Mouse (Mus musculus): ENCODE data around the gene Aldh3a2. TPM values are rescaled to one million over a fixed set of nuclear protein-coding genes. Genes with fewer than 3 reads are reported as not detected.

Gene Aldh3a2
- total RNA-seq, 1 experiment, result 24.4 TPM

- in situ Hi-C loops (cut with MboI; ENCODE audit: low sequenced_read_pairs in 2 of 2, unreplicated experiment in 2 of 2), result no loop called here
Observed at GRCm38 (mm10) chr11:61277937-61278336, 10.7 kb upstream of the Aldh3a2 start.

DNA sequence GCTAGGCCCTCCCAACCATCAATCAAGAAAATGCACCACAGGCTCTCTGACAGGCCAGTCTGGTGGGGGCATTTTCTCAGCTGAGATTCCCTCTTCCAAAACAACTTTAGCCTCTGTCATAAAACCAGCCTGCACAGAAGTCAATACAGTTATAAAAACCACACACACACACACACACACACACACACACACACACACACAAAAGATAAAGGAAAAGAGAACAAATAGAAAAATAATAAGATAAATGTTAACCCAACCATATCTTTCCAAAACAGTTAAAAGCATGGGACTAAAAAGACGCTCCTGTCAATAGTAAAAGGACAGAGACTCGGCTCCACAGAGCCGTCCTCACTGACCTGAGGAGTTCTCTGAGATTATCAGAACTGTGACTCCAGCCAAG, 9.2 kb upstream of the Aldh3a2 start:
- H3K36me3 ChIP-seq (ENCODE audit: control insufficient read depth, insufficient read depth, low read length, poor library complexity, severe bottlenecking), result no peaks in the 10 kb centered on the region
- no peaks in the 10 kb centered on the region for H3K9me3 ChIP-seq (ENCODE audit: control insufficient read depth, insufficient read depth, low read depth, low read length)
- in situ Hi-C loops (cut with MboI; ENCODE audit: low sequenced_read_pairs in 2 of 2, unreplicated experiment in 2 of 2), result no loop called here
- DNase-seq (ENCODE audit: low read depth, low spot score), result no peak
- H3K4me3 ChIP-seq (ENCODE audit: insufficient read depth in 1 of 2, low read depth in 1 of 2, low read length in 2 of 2, poor library complexity in 1 of 2, severe bottlenecking in 1 of 2), result no peak overlapping the region
- no peak overlapping the region for H3K9ac ChIP-seq (ENCODE audit: insufficient read depth, low read depth, low read length, poor library complexity, severe bottlenecking)
- no peak for TF ChIP-seq ZC3H11A (IDR thresholded peaks at IDR 0.05; ENCODE audit: borderline replicate concordance, low read depth, low read length)
- TF ChIP-seq HCFC1 (IDR thresholded peaks at IDR 0.05; ENCODE audit: borderline replicate concordance, insufficient read depth, low read length), result no peak
- no peak for TF ChIP-seq ZNF384 (IDR thresholded peaks at IDR 0.05; ENCODE audit: low read depth, low read length)
- no peak for TF ChIP-seq MAFK (IDR thresholded peaks at IDR 0.05; ENCODE audit: insufficient read depth, low read depth, low read length)
- no peak for TF ChIP-seq CHD2 (IDR thresholded peaks at IDR 0.05; ENCODE audit: low read depth, low read length)
- H3K27ac ChIP-seq (ENCODE audit: insufficient read depth, low read depth, low read length, poor library complexity, severe bottlenecking), result no peak overlapping the region
- no peaks in the 10 kb centered on the region for H3K4me1 ChIP-seq (ENCODE audit: control insufficient read depth in 2 of 2, insufficient read depth in 2 of 2, low read length in 2 of 2, poor library complexity in 1 of 2)

More at GRCm38 (mm10) chr11:61277937-61278336, 10.7 kb upstream of the Aldh3a2 start:
- Histone ChIP-seq H3K27ac (ENCODE audit: insufficient read depth, low read depth, low read length, poor library complexity, severe bottlenecking) (no peak overlapping the region), H3K4me1 (ENCODE audit: control insufficient read depth in 2 of 2, insufficient read depth in 2 of 2, low read length in 2 of 2, poor library complexity in 1 of 2) (no peaks in the 10 kb centered on the region), H3K36me3 (ENCODE audit: control insufficient read depth, insufficient read depth, low read length, poor library complexity, severe bottlenecking) (no peaks in the 10 kb centered on the region), H3K9me3 (ENCODE audit: control insufficient read depth, insufficient read depth, low read depth, low read length) (no peaks in the 10 kb centered on the region), H3K4me3 (ENCODE audit: insufficient read depth in 1 of 2, low read depth in 1 of 2, low read length in 2 of 2, poor library complexity in 1 of 2, severe bottlenecking in 1 of 2) (no peak overlapping the region), H3K9ac (ENCODE audit: insufficient read depth, low read depth, low read length, poor library complexity, severe bottlenecking) (no peak overlapping the region)
- no peak for DNase-seq (ENCODE audit: low read depth, low spot score)
- TF ChIP-seq HCFC1 (IDR thresholded peaks at IDR 0.05; ENCODE audit: borderline replicate concordance, insufficient read depth, low read length) (no peak), CHD2 (IDR thresholded peaks at IDR 0.05; ENCODE audit: low read depth, low read length) (no peak), ZC3H11A (IDR thresholded peaks at IDR 0.05; ENCODE audit: borderline replicate concordance, low read depth, low read length) (no peak), MAFK (IDR thresholded peaks at IDR 0.05; ENCODE audit: insufficient read depth, low read depth, low read length) (no peak), ZNF384 (IDR thresholded peaks at IDR 0.05; ENCODE audit: low read depth, low read length) (no peak)

- no peak for DNase-seq (ENCODE audit: low read depth, low spot score)
- in situ Hi-C loops (cut with MboI; ENCODE audit: low sequenced_read_pairs in 2 of 2, unreplicated experiment in 2 of 2), result no loop called here
- no peaks in the 10 kb centered on the region for H3K9me3 ChIP-seq (ENCODE audit: control insufficient read depth, insufficient read depth, low read depth, low read length)
Observed at GRCm38 (mm10) chr11:61275106-61275505, 7.8 kb upstream of the Aldh3a2 start.

DNA sequence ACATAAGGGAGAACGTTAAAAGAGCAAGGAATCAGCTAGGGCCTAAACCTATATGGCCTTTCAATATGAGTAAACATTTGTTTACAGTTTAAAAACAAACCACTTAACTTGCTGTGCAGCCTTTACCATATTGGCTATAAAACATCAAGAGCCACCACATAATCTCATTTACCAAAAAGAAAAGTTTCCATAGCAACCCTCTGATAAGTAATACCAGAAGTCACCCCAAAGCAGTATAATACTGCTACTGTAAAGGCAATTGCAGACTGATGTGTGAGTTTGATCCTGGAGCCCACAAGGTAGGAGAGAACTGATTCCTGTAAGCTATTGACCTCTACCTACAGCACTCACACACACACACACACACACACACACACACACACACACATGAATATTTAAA, 7.2 kb upstream of the Aldh3a2 start:
- Histone ChIP-seq H3K27ac (ENCODE audit: insufficient read depth, low read depth, low read length, poor library complexity, severe bottlenecking) (no peak overlapping the region), H3K9ac (ENCODE audit: insufficient read depth, low read depth, low read length, poor library complexity, severe bottlenecking) (no peak overlapping the region), H3K36me3 (ENCODE audit: control insufficient read depth, insufficient read depth, low read length, poor library complexity, severe bottlenecking) (no peaks in the 10 kb centered on the region), H3K4me3 (ENCODE audit: insufficient read depth in 1 of 2, low read depth in 1 of 2, low read length in 2 of 2, poor library complexity in 1 of 2, severe bottlenecking in 1 of 2) (no peak overlapping the region), H3K4me1 (ENCODE audit: control insufficient read depth in 2 of 2, insufficient read depth in 2 of 2, low read length in 2 of 2, poor library complexity in 1 of 2) (no peaks in the 10 kb centered on the region), H3K9me3 (ENCODE audit: control insufficient read depth, insufficient read depth, low read depth, low read length) (no peaks in the 10 kb centered on the region)
- DNase-seq (ENCODE audit: low read depth, low spot score), result no peak
- in situ Hi-C loops (cut with MboI; ENCODE audit: low sequenced_read_pairs in 2 of 2, unreplicated experiment in 2 of 2), result no loop called here
- TF ChIP-seq ZNF384 (IDR thresholded peaks at IDR 0.05; ENCODE audit: low read depth, low read length) (no peak), CHD2 (IDR thresholded peaks at IDR 0.05; ENCODE audit: low read depth, low read length) (no peak), HCFC1 (IDR thresholded peaks at IDR 0.05; ENCODE audit: borderline replicate concordance, insufficient read depth, low read length) (no peak), ZC3H11A (IDR thresholded peaks at IDR 0.05; ENCODE audit: borderline replicate concordance, low read depth, low read length) (no peak), MAFK (IDR thresholded peaks at IDR 0.05; ENCODE audit: insufficient read depth, low read depth, low read length) (no peak)

More at GRCm38 (mm10) chr11:61275106-61275505, 7.8 kb upstream of the Aldh3a2 start:
- no peaks in the 10 kb centered on the region for H3K36me3 ChIP-seq (ENCODE audit: control insufficient read depth, insufficient read depth, low read length, poor library complexity, severe bottlenecking)
- H3K9ac ChIP-seq (ENCODE audit: insufficient read depth, low read depth, low read length, poor library complexity, severe bottlenecking), result no peak overlapping the region
- H3K4me3 ChIP-seq (ENCODE audit: insufficient read depth in 1 of 2, low read depth in 1 of 2, low read length in 2 of 2, poor library complexity in 1 of 2, severe bottlenecking in 1 of 2), result no peak overlapping the region
- TF ChIP-seq ZNF384 (IDR thresholded peaks at IDR 0.05; ENCODE audit: low read depth, low read length) (no peak), HCFC1 (IDR thresholded peaks at IDR 0.05; ENCODE audit: borderline replicate concordance, insufficient read depth, low read length) (no peak), MAFK (IDR thresholded peaks at IDR 0.05; ENCODE audit: insufficient read depth, low read depth, low read length) (no peak), CHD2 (IDR thresholded peaks at IDR 0.05; ENCODE audit: low read depth, low read length) (no peak), ZC3H11A (IDR thresholded peaks at IDR 0.05; ENCODE audit: borderline replicate concordance, low read depth, low read length) (no peak)
- no peaks in the 10 kb centered on the region for H3K4me1 ChIP-seq (ENCODE audit: control insufficient read depth in 2 of 2, insufficient read depth in 2 of 2, low read length in 2 of 2, poor library complexity in 1 of 2)
- no peak overlapping the region for H3K27ac ChIP-seq (ENCODE audit: insufficient read depth, low read depth, low read length, poor library complexity, severe bottlenecking)

- no peak for TF ChIP-seq HCFC1 (IDR thresholded peaks at IDR 0.05; ENCODE audit: borderline replicate concordance, insufficient read depth, low read length)
- TF ChIP-seq ZC3H11A (IDR thresholded peaks at IDR 0.05; ENCODE audit: borderline replicate concordance, low read depth, low read length), result no peak
- TF ChIP-seq MAFK (IDR thresholded peaks at IDR 0.05; ENCODE audit: insufficient read depth, low read depth, low read length), result no peak
- TF ChIP-seq ZNF384 (IDR thresholded peaks at IDR 0.05; ENCODE audit: low read depth, low read length), result no peak
- no peak for TF ChIP-seq CHD2 (IDR thresholded peaks at IDR 0.05; ENCODE audit: low read depth, low read length)
- Histone ChIP-seq H3K4me1 (ENCODE audit: control insufficient read depth in 2 of 2, insufficient read depth in 2 of 2, low read length in 2 of 2, poor library complexity in 1 of 2) (no peaks in the 10 kb centered on the region), H3K27ac (ENCODE audit: insufficient read depth, low read depth, low read length, poor library complexity, severe bottlenecking) (no peak overlapping the region), H3K4me3 (ENCODE audit: insufficient read depth in 1 of 2, low read depth in 1 of 2, low read length in 2 of 2, poor library complexity in 1 of 2, severe bottlenecking in 1 of 2) (no peak overlapping the region), H3K9me3 (ENCODE audit: control insufficient read depth, insufficient read depth, low read depth, low read length) (no peaks in the 10 kb centered on the region), H3K9ac (ENCODE audit: insufficient read depth, low read depth, low read length, poor library complexity, severe bottlenecking) (no peak overlapping the region), H3K36me3 (ENCODE audit: control insufficient read depth, insufficient read depth, low read length, poor library complexity, severe bottlenecking) (no peaks in the 10 kb centered on the region)
- in situ Hi-C loops (cut with MboI; ENCODE audit: low sequenced_read_pairs in 2 of 2, unreplicated experiment in 2 of 2), result no loop called here
- no peak for DNase-seq (ENCODE audit: low read depth, low spot score)
Observed at GRCm38 (mm10) chr11:61273928-61274327, 6.7 kb upstream of the Aldh3a2 start.
